Mouse (Mus musculus): ENCODE results near the gene Slc43a3.
"Not testable (repeated sequence)": the region's sequence is repeated elsewhere in the genome, so short reads cannot be mapped to it uniquely, and the experiment has no call there.

Gene Slc43a3

GRCm38 (mm10) chr2:84936474-84937429 lies at the start of gene Slc43a3:
Gene Slc43a3, plus strand, starts transcription at chr2:84936579.
- DNase-seq (ENCODE audit: low spot score), result no peak

- DNase-seq (ENCODE audit: low spot score), result no peak
These were observed 49.5 kb upstream of the Slc43a3 start for GRCm38 (mm10) chr2:84886821-84887281.

GRCm38 (mm10) chr2:84887411-84888271 lies 48.7 kb upstream of the Slc43a3 start:
- no peak for DNase-seq (ENCODE audit: low spot score)

GRCm38 (mm10) chr2:84888657-84889315 lies 47.6 kb upstream of the Slc43a3 start:
- no peak for DNase-seq (ENCODE audit: low spot score)

GRCm38 (mm10) chr2:84889316-84890044 lies 46.9 kb upstream of the Slc43a3 start:
- no peak for DNase-seq (ENCODE audit: low spot score)

GRCm38 (mm10) chr2:84890045-84890340 lies 46.4 kb upstream of the Slc43a3 start:
- no peak for DNase-seq (ENCODE audit: low spot score)

- no peak for DNase-seq (ENCODE audit: low spot score)
These were observed 43.0 kb upstream of the Slc43a3 start for GRCm38 (mm10) chr2:84893359-84893758.

GRCm38 (mm10) chr2:84895495-84896198 lies 40.7 kb upstream of the Slc43a3 start:
- no peak for DNase-seq (ENCODE audit: low spot score)

GRCm38 (mm10) chr2:84896686-84897085 lies 39.7 kb upstream of the Slc43a3 start:
- DNase-seq (ENCODE audit: low spot score), result not testable (repeated sequence)

- no peak for DNase-seq (ENCODE audit: low spot score)
These were observed 23.7 kb upstream of the Slc43a3 start for GRCm38 (mm10) chr2:84912722-84913121.

GRCm38 (mm10) chr2:84913881-84914280 lies 22.5 kb upstream of the Slc43a3 start:
- no peak for DNase-seq (ENCODE audit: low spot score)

- no peak for DNase-seq (ENCODE audit: low spot score)
These were observed 21.0 kb upstream of the Slc43a3 start for GRCm38 (mm10) chr2:84915330-84915729.

- DNase-seq (ENCODE audit: low spot score), result no peak
These were observed 19.6 kb upstream of the Slc43a3 start for GRCm38 (mm10) chr2:84916548-84917320.

- no peak for DNase-seq (ENCODE audit: low spot score)
These were observed 18.2 kb upstream of the Slc43a3 start for GRCm38 (mm10) chr2:84918188-84918587.

GRCm38 (mm10) chr2:84919601-84920108 lies 16.7 kb upstream of the Slc43a3 start:
- no peak for DNase-seq (ENCODE audit: low spot score)

- DNase-seq (ENCODE audit: low spot score), result no peak
These were observed 6.2 kb upstream of the Slc43a3 start for GRCm38 (mm10) chr2:84930186-84930585.

- no peak for DNase-seq (ENCODE audit: low spot score)
These were observed 2.3 kb upstream of the Slc43a3 start for GRCm38 (mm10) chr2:84933992-84934648.

- DNase-seq (ENCODE audit: low spot score), result no peak
These were observed 1.8 kb upstream of the Slc43a3 start for GRCm38 (mm10) chr2:84934649-84935007.

GRCm38 (mm10) chr2:84935065-84935464 lies 1.3 kb upstream of the Slc43a3 start:
- DNase-seq (ENCODE audit: low spot score), result no peak
